Mouse (Mus musculus) kidney, adult 2 months (tissue): ENCODE data around the gene Lrrc36.

ENCODE experiments used
- CTCF ChIP-seq: fragments of 200-500 bp; conservative IDR thresholded peaks from 2 replicates; pipeline ENCODE4 v1.5.1; 2011; ENCODE audit warnings: low read depth, mild to moderate bottlenecking, control low read depth, low read length, moderate library complexity, mixed read lengths; ENCODE audit not compliant: insufficient read depth, insufficient read length
- POLR2A ChIP-seq: fragments of 200-500 bp; IDR thresholded peaks from one replicate; pipeline ENCODE4 v1.6.1; 2011; ENCODE audit warnings: low read depth, low read length, control low read depth

- TF ChIP-seq CTCF, result no peak
- TF ChIP-seq POLR2A, result no peak
Observed at GRCm38 (mm10) chr8:105437078-105437748, 23.8 kb downstream of the Lrrc36 start.
